Mouse (Mus musculus) brain, adult 2 months (tissue): ENCODE results near the gene Entr1.
A peak's percentile ranks its signal among the peaks of the same experiment; 100 is the strongest.
"Not testable (repeated sequence)": the region's sequence is repeated elsewhere in the genome, so short reads cannot be mapped to it uniquely, and the experiment has no call there.

Experiments used
- DNase-seq: peaks from one replicate; pipeline ENCODE4 v3.0.0; 2011; ENCODE audit warnings: low read depth, low spot score

The Entr1 gene

DNA sequence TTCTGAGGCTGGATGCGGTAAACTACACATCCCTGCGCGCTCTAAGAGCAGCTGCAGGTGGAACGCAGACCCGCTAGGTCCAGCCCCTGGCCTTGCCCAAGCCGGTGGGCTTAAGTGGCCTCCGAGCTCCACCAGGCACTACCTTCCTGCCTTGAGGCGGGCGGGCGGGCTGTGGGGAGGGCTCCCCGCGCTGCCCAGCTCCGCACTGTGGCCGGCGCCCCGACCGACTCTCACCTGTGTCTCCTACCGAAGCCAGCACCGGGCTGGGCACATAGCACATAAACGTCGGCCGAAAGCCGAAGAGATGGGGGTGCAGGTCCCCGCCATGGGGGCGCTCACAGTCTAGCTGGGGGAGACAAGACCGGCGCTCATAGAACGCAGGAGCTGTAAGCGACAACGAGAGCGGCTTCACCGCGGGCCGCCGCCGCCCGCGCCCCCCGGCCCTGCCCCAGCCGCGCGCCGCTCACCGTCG, 398 bp downstream of the Entr1 start:
- DNase-seq: no peak

DNA sequence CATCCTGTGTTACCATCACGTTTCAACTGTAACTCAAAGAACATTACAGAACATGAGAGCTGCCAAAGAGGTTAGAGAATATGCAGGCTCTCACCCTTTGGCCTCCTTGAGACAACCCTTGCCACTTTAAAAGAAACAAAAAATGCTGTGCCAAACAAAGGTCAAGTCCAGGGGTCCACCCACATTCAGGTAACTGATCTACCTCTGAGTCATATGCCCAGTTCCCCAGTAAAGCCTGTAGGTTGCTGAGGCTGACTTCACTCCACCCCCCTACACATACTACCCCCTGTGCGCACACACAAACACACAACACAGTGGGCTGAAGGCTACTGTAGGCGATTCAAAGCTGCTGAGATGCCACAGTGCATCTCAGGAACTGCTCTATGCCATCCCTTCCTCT, 1.4 kb downstream of the Entr1 start:
- DNase-seq: no peak

DNA sequence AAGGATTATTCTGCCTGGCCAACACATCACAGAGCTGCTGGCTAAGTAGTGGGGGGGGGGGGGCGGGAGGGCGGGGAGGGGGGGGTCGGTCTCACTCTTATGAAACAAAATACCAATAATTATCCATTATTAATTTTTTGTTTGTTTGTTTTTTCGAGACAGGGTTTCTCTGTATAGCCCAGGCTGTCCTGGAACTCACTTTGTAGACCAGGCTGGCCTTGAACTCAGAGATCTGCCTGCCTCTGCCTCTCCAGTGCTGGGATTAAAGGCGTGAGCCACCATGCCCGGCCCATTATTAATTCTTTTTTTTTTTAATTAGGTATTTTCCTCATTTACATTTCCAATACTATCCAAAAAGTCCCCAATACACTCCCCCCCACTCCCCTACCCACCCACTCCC, 8.2 kb downstream of the Entr1 start:
- not testable (repeated sequence) for DNase-seq

DNA sequence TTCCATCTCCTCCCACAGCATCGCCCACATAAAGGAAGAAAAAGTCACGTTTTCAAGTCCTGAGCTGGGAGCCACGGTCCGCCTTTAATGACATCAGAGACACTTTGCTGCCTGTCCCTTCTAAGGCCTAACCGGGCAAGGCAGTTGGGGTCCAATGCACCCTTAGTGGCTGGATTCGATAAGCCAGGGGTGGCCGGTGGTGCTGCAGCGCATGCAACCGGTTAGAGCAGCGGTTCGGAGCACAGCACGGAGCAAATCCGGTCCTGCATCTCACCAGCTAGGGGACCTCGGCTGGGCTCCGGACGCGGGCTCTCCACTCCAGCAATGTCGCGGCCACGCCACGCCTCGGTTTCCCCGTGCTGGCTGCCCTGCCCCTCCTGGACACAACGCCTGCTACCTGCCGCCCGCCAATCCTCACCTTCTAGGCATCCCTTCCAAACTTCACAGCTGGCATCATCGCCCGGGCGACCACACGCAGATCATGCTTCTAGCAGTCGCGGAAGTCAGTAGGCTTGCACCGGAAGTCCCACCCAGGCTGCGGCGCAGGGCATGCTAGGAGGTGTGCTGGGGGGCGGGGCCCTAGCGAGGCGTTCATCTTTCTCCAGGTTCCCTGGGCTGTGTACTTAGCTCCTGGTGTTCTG, 8.9 kb downstream of the Entr1 start, which contains the start of gene Snapc4:
TSS of gene Snapc4 (minus strand) at position 523 of the 641 bp plus-strand sequence.
- DNase-seq: peak; percentile 94

DNA sequence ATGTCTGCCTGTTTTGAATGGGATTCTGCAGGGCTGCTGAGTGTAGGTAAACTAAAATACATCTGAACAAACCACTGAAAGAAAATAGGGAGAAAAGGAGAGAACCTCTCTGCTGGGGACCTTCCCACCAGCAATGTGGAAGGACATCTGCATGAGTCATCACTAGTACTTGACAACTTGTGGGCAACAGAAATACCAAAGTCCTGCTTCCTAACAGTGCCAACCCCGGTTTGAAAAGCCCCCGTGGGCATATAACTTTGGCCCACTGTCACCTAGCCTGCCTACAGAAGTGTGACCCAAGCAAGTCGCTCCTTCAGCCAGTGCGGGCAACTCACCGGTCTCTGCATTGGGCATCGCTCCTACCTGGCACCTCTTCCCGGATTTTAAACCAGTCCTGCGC, 16.7 kb downstream of the Entr1 start:
- DNase-seq: no peak

DNA sequence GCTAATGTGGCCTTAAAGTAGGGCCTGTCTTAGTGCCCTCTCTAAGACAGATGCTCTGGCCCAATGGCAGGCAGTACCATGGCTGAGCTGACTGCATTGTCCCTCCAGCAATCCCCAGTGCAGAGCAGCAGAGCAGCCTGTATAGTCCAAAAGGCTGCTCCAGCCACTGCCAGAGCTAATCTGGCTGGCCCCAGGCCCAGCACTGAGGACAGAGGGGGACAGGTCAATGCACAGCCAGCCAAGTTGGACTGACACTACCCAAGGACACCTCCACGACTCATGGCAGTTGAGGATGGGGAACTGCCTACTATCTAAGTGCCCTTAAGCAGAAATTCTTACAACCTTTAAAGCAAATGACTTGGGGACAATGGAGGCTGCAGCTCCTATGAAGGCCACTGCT, 20.5 kb downstream of the Entr1 start:
- DNase-seq: no peak

DNA sequence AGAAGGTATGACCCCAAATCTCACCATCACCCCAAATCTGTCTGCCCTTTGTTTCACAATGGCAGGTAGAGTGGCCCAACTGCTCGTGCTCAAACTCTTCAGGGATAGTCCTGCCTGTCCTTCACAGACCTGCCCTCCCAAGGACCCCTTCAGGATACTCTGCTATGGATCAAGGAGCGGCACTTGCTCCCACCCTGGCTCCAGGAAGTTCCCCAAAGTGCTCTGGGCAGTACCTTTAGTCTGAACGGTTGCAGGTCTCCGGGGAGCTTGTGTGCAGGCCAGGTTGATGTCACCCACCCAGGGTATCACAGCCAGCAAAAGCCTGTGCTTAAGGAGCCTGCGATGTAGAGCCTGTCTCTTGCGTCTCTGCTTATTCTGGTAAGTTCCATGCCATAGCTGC, 21.2 kb downstream of the Entr1 start:
- DNase-seq: no peak

DNA sequence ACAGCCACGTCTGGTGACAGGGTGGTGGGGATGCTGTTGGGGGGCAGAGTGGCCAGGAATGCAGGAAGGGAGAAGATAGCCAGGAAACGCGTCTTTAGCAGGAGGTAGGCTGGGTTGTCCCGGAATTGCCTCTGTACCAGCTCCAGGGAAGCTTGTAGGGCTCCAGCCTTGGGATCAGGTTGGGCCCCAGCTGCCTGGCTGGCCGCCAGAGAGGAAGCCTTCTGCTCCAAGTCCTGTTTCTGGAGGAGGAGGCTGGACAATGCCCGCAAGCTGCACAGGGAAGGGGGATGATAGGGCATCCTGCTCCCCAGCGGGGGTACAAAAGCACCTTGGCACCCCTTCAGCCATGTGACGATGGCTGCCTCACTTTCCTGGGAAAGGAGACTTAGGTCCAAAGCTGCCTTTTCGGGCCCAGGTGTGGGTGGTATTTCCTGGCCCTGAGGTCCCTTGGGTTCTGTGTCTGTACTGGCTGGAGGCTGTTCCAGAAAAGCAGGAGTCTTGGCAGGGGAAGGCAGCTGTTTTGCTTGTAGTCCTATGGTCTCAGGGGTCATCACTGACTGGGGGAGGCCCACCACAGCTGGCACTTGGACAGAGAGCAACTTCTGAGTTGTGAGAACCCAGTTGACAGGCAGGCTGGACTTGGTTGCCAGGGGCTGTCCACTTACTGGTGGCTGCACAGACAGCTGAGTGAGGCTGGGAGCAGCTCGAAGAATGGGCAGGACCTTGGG, 24.2 kb downstream of the Entr1 start:
- peak; percentile 62 for DNase-seq

DNA sequence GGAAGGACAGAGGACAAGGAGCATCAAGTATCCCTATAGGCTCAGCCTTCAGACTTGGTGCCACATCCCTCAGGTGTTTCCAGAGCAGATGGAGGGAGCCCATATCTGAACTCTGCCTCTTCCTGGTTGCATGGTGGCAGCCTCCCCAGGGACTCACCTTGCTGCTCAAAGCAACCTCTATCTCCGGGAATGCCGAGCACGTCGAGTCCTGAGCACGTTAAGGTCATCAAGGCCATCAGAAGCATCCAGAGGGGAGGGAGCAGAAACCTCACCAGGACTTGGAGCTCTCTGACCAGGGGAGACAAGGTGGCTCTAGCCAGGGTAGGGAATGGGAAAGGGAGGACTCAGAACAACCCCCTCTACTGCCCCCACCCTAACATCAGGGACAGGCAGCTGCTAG, 25.6 kb downstream of the Entr1 start:
- no peak for DNase-seq

DNA sequence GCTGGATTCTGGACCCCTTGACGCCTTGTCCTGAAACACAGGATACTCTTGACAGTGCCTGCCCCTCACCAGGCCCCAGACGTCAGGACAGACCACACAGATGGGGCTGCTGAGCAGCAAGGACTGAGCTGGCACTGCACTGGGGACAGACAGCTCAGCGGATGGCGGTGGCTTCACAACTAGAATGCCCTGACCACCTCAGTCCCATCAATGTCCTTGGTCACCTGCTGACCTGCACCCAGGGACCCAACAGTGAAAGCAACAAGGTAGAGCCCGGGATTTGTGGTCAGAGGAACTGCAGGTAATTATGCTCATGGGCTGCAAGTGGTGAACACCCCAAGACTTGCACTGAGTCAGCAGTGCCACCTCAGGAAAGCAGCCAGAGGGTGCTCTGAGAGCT, 26.1 kb downstream of the Entr1 start:
- no peak for DNase-seq

DNA sequence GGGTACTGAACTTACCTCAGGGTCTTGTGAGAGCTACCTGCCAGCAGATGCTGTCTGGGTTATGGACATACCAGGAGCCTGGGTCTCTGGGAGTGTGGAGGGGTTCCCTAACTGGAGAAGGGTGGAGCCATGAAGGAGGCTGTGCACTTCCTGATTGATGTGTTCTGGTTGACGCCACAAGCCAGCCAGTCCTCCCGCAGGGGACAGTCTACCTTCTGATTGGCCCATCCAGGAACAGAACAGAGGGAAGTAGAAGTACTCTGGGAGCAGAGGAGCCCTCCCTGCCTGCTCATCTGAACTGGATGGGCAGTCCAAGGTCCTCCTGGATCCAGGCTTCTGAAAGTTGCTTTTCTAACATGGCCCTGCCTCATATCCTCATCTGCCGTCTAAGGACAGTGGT, 28.3 kb downstream of the Entr1 start, which contains the start of gene Card9:
TSS of gene Card9 (minus strand) at position 147 of the 400 bp plus-strand sequence.
- DNase-seq: no peak

DNA sequence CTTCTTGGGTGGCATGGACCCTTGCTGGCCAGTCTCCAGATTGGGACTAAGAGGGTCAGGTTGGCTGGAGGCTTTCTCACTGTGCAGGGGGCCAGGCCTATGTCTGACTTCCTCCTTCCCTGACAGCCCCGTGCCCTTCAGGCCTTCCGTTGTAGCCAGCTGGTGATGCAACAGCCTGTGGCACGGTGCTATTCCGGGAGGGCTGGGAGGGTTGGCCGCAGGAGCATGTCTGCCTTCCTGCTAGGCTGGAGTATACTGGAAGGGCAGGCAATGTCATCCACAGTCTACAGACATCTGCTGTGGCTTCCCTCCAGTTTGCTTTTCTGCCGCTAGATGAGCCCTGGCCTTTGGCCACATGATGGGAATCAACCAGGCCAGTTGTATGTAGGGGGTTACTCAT, 29.1 kb downstream of the Entr1 start:
- DNase-seq: peak; percentile 58

DNA sequence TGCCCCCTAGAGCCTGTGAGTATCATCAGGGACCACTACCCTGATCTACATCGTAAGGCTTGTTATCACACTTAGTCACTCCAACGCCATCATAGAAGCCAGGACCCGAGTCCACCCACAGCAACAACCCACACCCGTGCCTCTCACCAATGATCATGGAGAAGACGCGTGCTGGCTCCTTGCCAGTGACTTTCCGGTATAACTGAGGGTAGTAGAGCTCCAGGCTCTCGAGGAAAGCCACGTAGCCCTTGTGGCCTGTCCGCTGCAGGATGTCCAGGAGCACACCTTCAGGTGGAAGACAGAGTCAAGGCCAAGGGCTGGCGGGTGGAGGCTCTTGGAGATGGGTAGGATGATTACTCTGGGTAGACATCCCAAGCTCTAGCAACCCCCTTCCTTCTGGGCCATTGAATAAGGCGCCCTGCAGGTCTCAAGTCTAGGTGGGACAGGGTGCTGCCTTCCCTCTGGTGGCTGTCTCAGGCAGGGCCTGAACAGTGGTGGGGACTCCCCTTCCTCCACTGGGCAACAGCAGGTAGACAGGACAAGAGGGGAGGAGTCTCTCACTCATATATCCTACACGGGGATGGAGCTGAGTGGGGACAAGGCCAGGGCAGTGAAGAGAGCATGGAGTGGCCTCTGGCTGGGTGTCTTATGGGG, 30.3 kb downstream of the Entr1 start:
- DNase-seq: no peak

DNA sequence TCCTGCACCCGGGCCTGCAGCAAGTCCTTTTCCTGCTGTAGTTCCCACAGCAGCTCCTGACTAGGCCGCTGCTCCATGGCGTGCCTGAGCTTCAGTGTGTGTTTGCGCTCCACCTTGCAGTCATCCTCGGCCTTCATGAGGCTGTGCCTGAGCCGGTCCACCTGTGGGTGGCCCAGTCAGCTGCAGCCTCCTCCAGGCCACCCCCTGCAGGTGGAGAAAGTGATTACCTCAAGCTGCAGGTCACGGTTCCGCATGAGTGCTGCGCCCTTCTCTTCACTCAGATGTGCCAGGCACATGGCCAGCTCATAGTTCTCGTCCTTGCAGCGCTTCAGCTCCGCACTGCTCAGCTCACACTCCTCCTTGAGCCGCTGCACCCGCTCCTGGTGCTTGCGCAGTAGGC, 31.6 kb downstream of the Entr1 start:
- DNase-seq: peak; percentile 56

DNA sequence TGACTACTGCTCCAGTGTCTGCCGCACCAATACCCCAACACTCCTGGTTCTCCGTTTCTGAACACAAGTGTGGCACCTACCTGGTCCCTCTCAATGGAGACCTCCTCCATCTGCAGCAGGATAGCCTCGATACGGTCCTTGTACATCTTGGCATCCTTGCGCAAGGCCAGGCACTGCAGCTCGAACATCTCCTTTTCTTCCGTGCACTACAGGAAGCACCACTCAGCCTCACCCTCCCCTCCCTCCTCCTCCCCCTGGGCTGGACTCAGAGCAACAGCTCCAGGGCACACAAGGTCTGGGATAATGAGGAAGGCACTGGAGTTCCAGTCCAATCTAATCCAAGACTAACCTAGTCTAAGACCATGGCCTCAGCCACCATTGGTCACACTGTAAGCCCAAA, 32.4 kb downstream of the Entr1 start:
- DNase-seq: peak; percentile 7

DNA sequence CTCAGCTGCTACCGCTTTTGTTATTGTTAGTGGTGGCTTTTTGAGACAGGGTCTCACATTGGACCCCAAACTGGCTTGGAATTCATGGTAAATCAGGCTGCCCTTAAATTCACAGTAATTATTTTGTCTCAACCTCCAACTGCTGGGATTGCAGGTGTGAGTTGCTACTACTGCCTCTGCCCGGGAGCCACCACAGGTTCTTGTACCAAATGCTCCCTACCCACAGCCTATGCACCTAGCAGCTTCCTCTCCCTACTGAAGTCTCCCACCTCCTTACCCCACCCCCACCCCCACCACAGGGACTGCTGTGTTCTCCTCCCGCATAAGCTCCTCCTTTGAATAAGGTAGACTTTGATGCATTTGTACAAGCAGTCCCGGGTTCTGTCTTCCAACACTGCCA, 32.9 kb downstream of the Entr1 start:
- no peak for DNase-seq

DNA sequence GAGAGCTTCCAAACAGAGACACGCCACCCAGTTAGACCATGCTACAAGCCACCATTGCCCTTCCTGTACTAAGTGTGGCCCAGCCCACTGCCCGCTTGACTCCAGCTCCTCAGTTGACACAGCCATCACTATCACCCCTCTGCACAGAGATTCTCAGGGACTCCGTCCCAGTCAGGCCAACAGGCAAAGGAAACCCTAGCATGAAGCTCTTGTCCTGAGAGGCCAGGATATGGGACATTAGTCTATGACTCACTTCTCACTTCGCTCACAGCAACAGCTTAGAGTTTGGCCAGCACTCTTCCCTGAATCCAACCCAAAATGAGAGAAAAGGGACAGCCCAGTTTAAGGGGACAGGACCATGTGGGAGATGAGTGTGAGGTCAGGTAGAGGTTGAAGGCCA, 34.7 kb downstream of the Entr1 start:
- no peak for DNase-seq

DNA sequence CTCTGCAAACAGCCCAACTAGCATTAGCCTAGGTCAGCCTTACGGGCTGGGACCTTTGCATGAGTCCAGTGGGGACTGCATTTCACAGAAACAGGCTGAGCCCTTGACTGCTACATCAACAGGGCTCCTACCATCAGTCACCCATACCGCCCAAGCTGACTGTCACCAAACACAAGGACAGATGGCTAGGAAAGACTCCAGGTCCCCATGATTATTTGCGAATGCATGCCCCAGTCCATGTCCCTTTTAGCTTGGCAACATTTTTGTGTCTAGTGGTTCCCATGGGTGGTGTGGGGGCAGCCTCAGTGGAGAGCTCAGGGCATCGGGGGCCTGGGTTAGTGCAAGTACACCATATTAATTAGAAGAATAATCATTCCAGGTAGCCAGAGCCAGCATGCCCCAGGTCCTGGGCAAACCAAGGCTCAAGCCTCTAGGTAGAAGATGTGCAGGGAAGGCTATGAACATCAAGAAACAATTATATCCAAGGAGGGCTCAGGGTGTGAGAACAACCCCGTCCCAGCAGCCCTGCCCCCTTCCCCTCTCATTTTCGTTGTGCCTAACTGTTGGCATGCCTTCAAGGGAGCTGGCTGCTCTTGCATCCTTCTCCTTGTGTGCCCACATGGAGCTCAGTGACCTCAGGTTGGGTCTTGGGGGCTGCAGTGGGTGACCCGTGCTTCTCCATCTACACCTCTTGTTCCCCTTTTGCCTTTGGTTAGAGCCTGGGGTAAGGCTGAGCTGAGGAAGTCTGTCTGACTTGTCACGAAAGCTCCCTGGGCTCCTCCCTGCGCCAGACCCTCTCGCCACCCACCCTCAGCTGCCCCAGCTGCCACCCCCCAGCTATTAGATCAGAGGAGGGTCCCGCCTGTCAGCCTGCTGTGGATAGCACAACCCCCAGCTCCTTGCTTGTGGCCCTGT, 35.8 kb downstream of the Entr1 start:
- DNase-seq: peak; percentile 68

DNA sequence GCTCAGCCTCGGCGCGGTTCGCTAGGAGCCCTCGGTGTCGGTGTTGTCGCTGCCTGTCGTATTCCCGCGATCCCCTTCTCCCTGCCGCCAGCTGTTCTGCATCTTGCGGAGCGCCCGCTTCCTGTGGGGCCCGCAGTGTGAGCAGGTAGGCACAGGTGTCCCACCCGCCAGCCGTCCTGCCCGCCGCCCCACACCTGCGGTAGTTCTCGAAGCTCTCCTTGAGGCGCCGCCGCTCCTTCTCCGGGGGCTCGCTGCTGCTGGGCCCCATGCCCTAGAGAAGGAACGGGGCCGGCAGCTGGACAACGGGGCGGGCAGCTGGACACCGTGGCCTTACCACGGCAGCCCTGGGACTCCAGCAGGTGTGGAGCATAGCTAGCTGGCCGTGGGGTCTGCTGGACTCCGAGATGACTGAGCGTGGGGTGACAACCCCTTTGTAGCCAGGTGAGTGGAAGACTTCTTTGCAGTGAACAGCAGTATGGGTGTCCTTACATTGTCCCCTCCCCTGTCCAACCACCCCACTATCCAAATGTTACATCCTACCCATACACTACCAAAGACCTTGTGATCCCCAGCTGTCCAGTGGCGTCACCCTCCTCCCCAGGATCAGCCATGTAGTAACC, 36.7 kb downstream of the Entr1 start:
- no peak for DNase-seq

DNA sequence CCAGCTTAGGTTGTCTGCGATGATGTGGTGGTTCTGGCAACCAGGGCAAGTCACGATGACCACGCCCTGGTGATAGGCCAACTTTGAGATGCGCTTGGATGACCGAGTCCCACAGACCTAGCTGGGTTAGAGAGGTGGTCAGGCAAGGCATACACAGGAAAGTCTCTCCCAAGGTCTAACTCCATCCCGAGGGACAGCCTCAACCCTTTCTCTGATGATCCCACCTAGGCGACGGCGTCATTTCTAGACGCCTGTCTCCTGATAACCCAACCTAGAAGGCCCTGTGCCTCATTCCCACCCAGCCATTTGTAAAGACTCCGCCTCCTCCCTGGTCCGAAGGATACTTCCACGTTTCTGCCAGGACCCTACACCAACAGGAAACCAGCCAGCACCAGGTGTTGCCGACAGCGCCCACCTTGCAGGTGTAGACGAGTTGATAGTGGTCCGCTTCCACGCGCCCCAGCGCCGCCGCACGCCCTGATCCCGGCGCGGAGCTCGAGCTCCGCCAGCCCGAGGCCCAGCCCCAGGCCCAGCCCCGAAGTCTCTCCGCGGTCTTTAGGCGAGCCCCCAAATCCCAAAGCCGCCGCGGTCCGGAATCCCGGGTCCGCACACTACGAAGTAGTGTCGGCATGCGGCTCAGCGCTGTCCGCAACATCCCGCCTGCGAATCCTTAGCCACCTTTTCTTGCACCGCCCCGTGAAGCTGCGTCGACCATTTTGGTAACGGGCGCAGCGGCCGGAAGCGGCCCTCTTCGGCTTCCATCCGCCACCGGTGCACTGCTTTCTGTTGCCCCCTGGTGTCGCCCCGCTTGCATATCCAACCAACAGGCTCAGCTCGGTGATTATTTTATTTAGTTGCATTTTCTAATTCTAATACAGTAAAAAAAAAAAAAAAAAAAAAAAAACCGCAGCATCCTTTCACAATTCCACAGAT, 37.5 kb downstream of the Entr1 start, which contains the start of gene Dnlz:
TSS of gene Dnlz (minus strand) at position 753 of the 933 bp plus-strand sequence.
- peak; percentile 98 for DNase-seq
